Mouse (Mus musculus): Measurements from ENCODE around the gene Gm21885.
A peak's percentile ranks its signal among the peaks of the same experiment; 100 is the strongest.

The Gm21885 gene

GRCm38 (mm10) chr11:94318056-94318455, 36.4 kb downstream of the Gm21885 start:
- DNase-seq (ENCODE audit: low read depth, low spot score): no peak

GRCm38 (mm10) chr11:94320969-94321930, 39.6 kb downstream of the Gm21885 start:
- DNase-seq (ENCODE audit: low read depth, low spot score): no peak

DNA sequence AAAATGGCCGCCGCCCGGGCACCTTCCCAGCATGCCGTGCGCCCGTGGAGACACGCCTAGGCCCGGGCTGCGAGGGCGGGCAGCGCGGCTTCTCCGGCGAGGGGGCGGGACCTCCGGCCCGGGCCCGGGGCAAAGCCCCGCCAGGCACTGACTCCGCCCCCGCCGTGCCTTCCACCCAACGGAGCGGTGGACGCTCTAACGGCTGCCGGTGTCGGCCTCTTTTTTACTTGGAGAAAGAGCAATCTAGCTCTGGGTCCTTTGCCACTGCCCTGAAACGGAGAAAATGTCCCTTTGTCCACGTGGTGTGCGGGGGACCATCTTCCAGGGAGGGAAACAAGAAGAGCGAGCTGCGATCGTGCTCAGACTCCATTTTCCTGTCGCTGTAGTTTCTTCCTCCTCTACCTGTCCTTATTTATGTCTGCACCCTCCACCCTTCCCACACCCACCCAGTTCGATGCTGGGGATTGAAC, 40.3 kb downstream of the Gm21885 start, which contains the start of gene Luc7l3:
Luc7l3 (minus strand) TSS at position 58 of the 470 bp plus-strand sequence.
- peak; percentile 88 for DNase-seq (ENCODE audit: low read depth, low spot score)

GRCm38 (mm10) chr11:94322636-94323035, 41.0 kb downstream of the Gm21885 start:
- DNase-seq (ENCODE audit: low read depth, low spot score): no peak

- DNase-seq (ENCODE audit: low read depth, low spot score): no peak
Measured at GRCm38 (mm10) chr11:94323271-94323925, 41.7 kb downstream of the Gm21885 start.

DNA sequence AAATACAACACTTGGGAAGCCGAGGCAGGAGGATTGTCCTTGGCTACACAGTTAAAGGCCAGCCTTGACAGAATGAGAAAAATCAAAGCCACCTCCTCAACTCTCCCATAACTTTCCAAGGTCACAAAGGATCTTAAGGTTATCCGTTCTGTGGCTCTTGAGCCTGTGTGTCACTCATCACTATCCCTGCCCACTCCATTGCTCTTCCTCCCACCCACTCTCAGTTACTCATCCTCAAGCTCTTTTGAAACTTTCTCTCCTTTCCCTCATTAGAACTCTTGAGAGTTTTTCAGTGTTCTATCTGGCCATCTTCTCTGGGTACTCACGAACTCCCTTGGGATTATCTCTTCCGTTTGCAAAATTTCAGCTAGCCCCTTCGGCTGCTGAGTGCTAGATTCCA, 42.9 kb downstream of the Gm21885 start:
- no peak for DNase-seq (ENCODE audit: low read depth, low spot score)

DNA sequence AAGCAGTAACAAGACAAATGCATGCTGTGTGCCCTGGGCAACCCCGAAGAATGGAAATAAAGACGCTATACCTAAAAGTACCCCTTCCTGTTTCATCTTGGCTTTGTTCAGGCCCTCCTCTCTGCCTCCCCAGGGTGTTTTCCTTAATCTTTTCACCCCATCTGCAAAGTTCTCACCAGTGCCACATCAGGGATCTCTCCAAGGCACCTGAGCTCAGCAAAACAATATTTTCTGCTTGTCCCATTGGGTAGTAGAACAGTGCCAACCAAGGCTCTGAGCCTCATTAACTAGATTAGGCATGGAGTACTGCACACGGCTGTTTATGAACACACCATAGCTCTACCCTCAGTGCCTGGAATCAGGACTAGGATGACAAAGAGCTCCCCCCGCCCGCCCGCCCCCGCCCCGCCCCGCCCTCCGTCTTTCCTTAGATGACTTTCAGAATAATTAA, 45.3 kb downstream of the Gm21885 start:
- no peak for DNase-seq (ENCODE audit: low read depth, low spot score)

DNA sequence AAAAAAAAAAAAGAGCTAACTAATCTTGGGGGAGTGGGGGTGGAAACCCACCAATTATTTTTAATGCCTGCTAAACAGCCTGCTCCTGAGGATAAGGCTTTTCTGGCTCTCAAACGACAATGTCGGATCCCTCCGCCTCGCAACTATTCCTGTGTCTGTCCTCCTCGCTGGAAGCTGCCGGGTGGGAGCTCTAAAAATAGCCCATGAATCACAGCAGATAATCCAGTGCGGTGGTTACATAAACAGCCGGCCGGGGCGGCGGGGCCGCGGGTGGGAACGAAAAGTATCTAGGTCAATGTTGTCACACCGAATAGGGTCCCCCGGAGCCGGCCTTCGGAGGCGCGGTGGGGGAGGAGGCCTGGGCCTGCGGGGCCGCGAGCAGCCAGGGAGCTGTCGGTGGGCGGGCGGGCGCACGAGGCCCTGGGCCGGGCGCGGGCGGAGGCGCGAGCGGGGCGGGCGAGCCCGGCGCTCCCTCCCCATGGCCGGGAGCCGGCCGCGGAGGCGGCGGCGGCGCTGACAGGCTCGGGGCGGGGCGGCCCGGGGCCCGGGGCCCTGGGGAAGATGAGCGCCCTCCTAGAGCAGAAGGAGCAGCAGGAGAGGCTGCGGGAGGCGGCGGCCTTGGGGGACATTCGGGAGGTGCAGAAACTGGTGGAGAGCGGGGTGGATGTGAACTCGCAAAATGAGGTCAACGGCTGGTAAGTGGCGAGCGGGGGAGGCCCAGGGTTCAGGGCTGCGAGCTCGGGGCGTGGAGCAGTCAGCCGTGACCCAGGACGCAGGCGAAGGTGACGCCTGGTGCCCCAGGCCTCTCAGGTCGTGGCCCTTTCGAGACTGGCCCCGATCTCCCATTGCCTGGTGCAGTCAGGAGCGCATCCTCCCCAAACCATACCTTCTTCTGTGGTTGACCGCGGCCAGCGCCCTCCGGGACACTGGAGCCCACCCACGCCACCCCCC, 46.3 kb downstream of the Gm21885 start, which contains the start of gene Ankrd40:
Ankrd40 (plus strand) TSS at position 309 of the 951 bp plus-strand sequence.
- peak; percentile 86 for DNase-seq (ENCODE audit: low read depth, low spot score)

- no peak for DNase-seq (ENCODE audit: low read depth, low spot score)
Measured at GRCm38 (mm10) chr11:94328644-94329025, 47.0 kb downstream of the Gm21885 start.

GRCm38 (mm10) chr11:94329270-94329891, 47.7 kb downstream of the Gm21885 start:
- no peak for DNase-seq (ENCODE audit: low read depth, low spot score)

DNA sequence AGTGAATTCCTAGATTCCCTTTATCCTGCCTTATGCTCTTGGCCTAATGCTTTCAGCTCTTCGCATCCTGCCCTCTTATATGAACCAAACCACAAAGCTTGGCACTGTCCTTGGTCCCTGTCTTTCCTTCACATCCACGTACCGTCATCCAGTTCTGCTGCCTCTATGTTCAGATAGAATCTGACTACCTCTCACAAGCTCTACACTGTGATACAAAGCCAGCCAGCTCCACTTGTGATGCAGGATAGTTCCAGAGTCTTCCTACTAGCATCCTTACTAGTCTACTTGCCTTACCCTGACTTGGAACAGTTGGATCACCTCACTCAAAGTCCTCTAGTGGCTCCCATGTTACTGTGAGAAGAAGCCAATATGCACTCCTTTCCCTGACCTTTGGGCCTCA, 48.5 kb downstream of the Gm21885 start:
- DNase-seq (ENCODE audit: low read depth, low spot score): no peak

DNA sequence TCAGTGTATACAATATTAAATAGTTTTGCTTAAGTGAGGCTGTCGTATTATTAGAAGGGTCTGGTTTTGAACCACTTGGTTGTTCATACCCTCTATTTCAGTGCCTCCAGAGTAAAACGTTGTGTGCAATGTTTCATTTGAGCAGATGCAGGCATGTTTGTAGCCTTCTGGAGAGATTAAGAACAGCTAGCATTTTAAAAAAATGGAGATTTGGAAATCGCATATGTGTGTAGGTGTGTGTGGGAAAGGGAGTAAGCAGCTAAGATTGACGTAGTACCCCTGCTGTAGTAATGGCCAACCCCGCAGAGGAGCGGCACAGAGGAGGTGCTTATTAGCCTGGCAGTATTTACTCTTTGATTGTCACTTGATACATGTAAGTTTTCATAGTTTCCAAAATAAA, 51.1 kb downstream of the Gm21885 start:
- no peak for DNase-seq (ENCODE audit: low read depth, low spot score)

GRCm38 (mm10) chr11:94334386-94334968, 52.8 kb downstream of the Gm21885 start:
- no peak for DNase-seq (ENCODE audit: low read depth, low spot score)

Measured in embryo, embryonic 11.5 days (tissue).